Mouse (Mus musculus) neural tube, embryonic 15.5 days (tissue): ENCODE data around the gene Tmem246. TPM values are rescaled to one million over a fixed set of nuclear protein-coding genes. Genes with fewer than 3 reads are reported as not detected.

Experiments
- ATAC-seq: fragments of 200-750 bp; cut with Nextera tagmentation; 2 replicates; pipeline ENCODE4 v1.8.0; 2017; ENCODE audit warnings: mild to moderate bottlenecking, moderate TSS enrichment, moderate library complexity; ENCODE audit not compliant: low FRiP score
- H3K27ac ChIP-seq: fragments of 300-500 bp; sonication (generic); replicated peaks from 2 replicates; pipeline ENCODE4 v1.5.1; 2015; ENCODE audit warnings: mild to moderate bottlenecking, inconsistent platforms
- H3K27me3 ChIP-seq: fragments of 300-500 bp; sonication (generic); replicated peaks from 2 replicates; pipeline ENCODE4 v1.6.1; 2015; ENCODE audit warnings: inconsistent platforms
- H3K36me3 ChIP-seq: fragments of 300-500 bp; sonication (generic); 2 replicates; pipeline ENCODE4 v1.6.1; 2015; ENCODE audit warnings: inconsistent platforms
- H3K4me1 ChIP-seq: fragments of 300-500 bp; sonication (generic); 2 replicates; pipeline ENCODE4 v1.6.1; 2015; ENCODE audit warnings: inconsistent platforms
- H3K4me2 ChIP-seq: fragments of 300-500 bp; sonication (generic); 2 replicates; pipeline ENCODE4 v1.6.1; 2015; ENCODE audit warnings: inconsistent platforms, mild to moderate bottlenecking, moderate library complexity
- H3K4me3 ChIP-seq: fragments of 300-500 bp; sonication (generic); replicated peaks from 2 replicates; pipeline ENCODE4 v1.5.1; 2015; ENCODE audit warnings: mild to moderate bottlenecking, inconsistent platforms
- H3K9ac ChIP-seq: fragments of 300-500 bp; sonication (generic); replicated peaks from 2 replicates; pipeline ENCODE4 v1.6.1; 2015; ENCODE audit warnings: mild to moderate bottlenecking, inconsistent platforms
- H3K9me3 ChIP-seq: fragments of 300-500 bp; sonication (generic); replicated peaks from 2 replicates; pipeline ENCODE4 v1.6.1; 2016; ENCODE audit warnings: inconsistent platforms
- WGBS: fragments of 180-500 bp; shearing (Covaris S2); methylation state at CpG from one replicate; pipeline ENCODE4 v1.1.7; 2015; ENCODE audit warnings: mixed read lengths; 5-methylcytosine and 5-hydroxymethylcytosine counted together
- polyA plus RNA-seq: library from polyadenylated mRNA; unstranded; fragments of >200 nt; fragmentation: Nextera tagmentation; extraction: Ambion mirVana; gene quantifications from 2 replicates; pipeline ENCODE4 v1.2.1, GENCODE M21; 2015

Gene Tmem246
- polyA plus RNA-seq, 1 experiment from 2014 or later, result 135 TPM

GRCm38 (mm10) chr4:49616924-49617323 lies 19.2 kb upstream of the Tmem246 start:
- no peak for ATAC-seq
- 90% methylated on average over 10 of the region's 10 CpGs for WGBS

GRCm38 (mm10) chr4:49605459-49605858 lies 7.8 kb upstream of the Tmem246 start:
- 83% methylated on average over 1 of the region's 1 CpGs for WGBS
- H3K4me1 ChIP-seq, result no peaks in the 10 kb centered on the region
- ATAC-seq, result no peak
- H3K27ac ChIP-seq, result no peak overlapping the region
- no peak overlapping the region for H3K4me3 ChIP-seq
- H3K9me3 ChIP-seq, result no peaks in the 10 kb centered on the region
- no peak overlapping the region for H3K4me2 ChIP-seq
- no peaks in the 10 kb centered on the region for H3K27me3 ChIP-seq
- no peaks in the 10 kb centered on the region for H3K36me3 ChIP-seq
- no peak overlapping the region for H3K9ac ChIP-seq

More at GRCm38 (mm10) chr4:49616924-49617323, 19.2 kb upstream of the Tmem246 start:
- H3K4me2 ChIP-seq, result no peak overlapping the region
- no peak overlapping the region for H3K9ac ChIP-seq
- no peaks in the 10 kb centered on the region for H3K36me3 ChIP-seq
- no peak overlapping the region for H3K4me3 ChIP-seq
- H3K9me3 ChIP-seq, result no peaks in the 10 kb centered on the region
- H3K27me3 ChIP-seq, result no peaks in the 10 kb centered on the region
- H3K4me1 ChIP-seq, result no peaks in the 10 kb centered on the region
- no peak overlapping the region for H3K27ac ChIP-seq

- no peaks in the 10 kb centered on the region for H3K4me1 ChIP-seq
- no peak overlapping the region for H3K9ac ChIP-seq
- H3K27ac ChIP-seq, result no peak overlapping the region
- no peaks in the 10 kb centered on the region for H3K9me3 ChIP-seq
- H3K4me3 ChIP-seq, result no peak overlapping the region
- ATAC-seq, result no peak
- WGBS, result 85% methylated on average over 5 of the region's 5 CpGs
- H3K27me3 ChIP-seq, result no peaks in the 10 kb centered on the region
- H3K4me2 ChIP-seq, result no peak overlapping the region
- H3K36me3 ChIP-seq, result no peaks in the 10 kb centered on the region
Observed at GRCm38 (mm10) chr4:49604616-49605015, 6.9 kb upstream of the Tmem246 start.

GRCm38 (mm10) chr4:49604016-49604546 lies 6.4 kb upstream of the Tmem246 start:
- no peak overlapping the region for H3K27ac ChIP-seq
- H3K27me3 ChIP-seq, result no peaks in the 10 kb centered on the region
- no peaks in the 10 kb centered on the region for H3K9me3 ChIP-seq
- no peak overlapping the region for H3K4me2 ChIP-seq
- ATAC-seq, result no peak
- no peak overlapping the region for H3K4me3 ChIP-seq
- WGBS, result 47% methylated on average over 1 of the region's 1 CpGs
- no peaks in the 10 kb centered on the region for H3K36me3 ChIP-seq
- H3K9ac ChIP-seq, result no peak overlapping the region
- H3K4me1 ChIP-seq, result no peaks in the 10 kb centered on the region

- Histone ChIP-seq H3K4me1 (peaks cover under 1% of the 10 kb centered on the region), H3K4me3 (no peak overlapping the region)
- 90% methylated on average over 2 of the region's 2 CpGs for WGBS
Observed at GRCm38 (mm10) chr4:49603161-49603560, 5.5 kb upstream of the Tmem246 start.

GRCm38 (mm10) chr4:49596846-49597182 lies 862 bp downstream of the Tmem246 start:
- H3K4me3 ChIP-seq, result peak overlapping the region; percentile 74
- H3K27ac ChIP-seq, result peak overlapping the region; percentile 95
- H3K4me2 ChIP-seq, result peak overlapping the region; percentile 76
- H3K36me3 ChIP-seq, result no peaks in the 10 kb centered on the region
- H3K9me3 ChIP-seq, result no peaks in the 10 kb centered on the region
- H3K9ac ChIP-seq, result peak overlapping the region; percentile 90
- peak; percentile 32 for ATAC-seq
- under 1% methylated on average over 20 of the region's 20 CpGs for WGBS
- no peaks in the 10 kb centered on the region for H3K27me3 ChIP-seq
- H3K4me1 ChIP-seq, result peaks cover 17% of the 10 kb centered on the region

More at GRCm38 (mm10) chr4:49603161-49603560, 5.5 kb upstream of the Tmem246 start:
- Histone ChIP-seq H3K27ac (no peak overlapping the region), H3K36me3 (no peaks in the 10 kb centered on the region), H3K27me3 (no peaks in the 10 kb centered on the region), H3K4me2 (no peak overlapping the region), H3K9ac (no peak overlapping the region), H3K9me3 (no peaks in the 10 kb centered on the region)
- no peak for ATAC-seq

- H3K9me3 ChIP-seq, result no peaks in the 10 kb centered on the region
- peaks cover 18% of the 10 kb centered on the region for H3K36me3 ChIP-seq
- peaks cover 16% of the 10 kb centered on the region for H3K4me1 ChIP-seq
- H3K9ac ChIP-seq, result no peak overlapping the region
- H3K27me3 ChIP-seq, result no peaks in the 10 kb centered on the region
- H3K4me3 ChIP-seq, result no peak overlapping the region
- no peak overlapping the region for H3K27ac ChIP-seq
- 85% methylated on average over 2 of the region's 2 CpGs for WGBS
- ATAC-seq, result no peak
- no peak overlapping the region for H3K4me2 ChIP-seq
Observed at GRCm38 (mm10) chr4:49590152-49590551, 7.5 kb downstream of the Tmem246 start.

GRCm38 (mm10) chr4:49586811-49587210 lies 10.9 kb downstream of the Tmem246 start:
- Histone ChIP-seq H3K4me1 (peaks cover 12% of the 10 kb centered on the region), H3K36me3 (peaks cover 29% of the 10 kb centered on the region), H3K27ac (no peak overlapping the region), H3K9ac (no peak overlapping the region), H3K9me3 (no peaks in the 10 kb centered on the region), H3K4me2 (no peak overlapping the region), H3K27me3 (no peaks in the 10 kb centered on the region), H3K4me3 (no peak overlapping the region)
- WGBS, result 91% methylated on average over 10 of the region's 10 CpGs
- ATAC-seq, result no peak

- Histone ChIP-seq H3K9ac (no peak overlapping the region), H3K27ac (peak overlapping the region; percentile 61), H3K27me3 (no peaks in the 10 kb centered on the region), H3K4me3 (no peak overlapping the region), H3K4me1 (peaks cover 9% of the 10 kb centered on the region), H3K36me3 (peaks cover 32% of the 10 kb centered on the region), H3K9me3 (no peaks in the 10 kb centered on the region), H3K4me2 (no peak overlapping the region)
- ATAC-seq, result peak; percentile 40; the same call in 1 of the 2 replicates
- 82% methylated on average over 7 of the region's 7 CpGs for WGBS
Observed at GRCm38 (mm10) chr4:49585524-49586101, 12.1 kb downstream of the Tmem246 start.

- no peak for ATAC-seq
- WGBS, result 53% methylated on average over 14 of the region's 14 CpGs
- no peak overlapping the region for H3K4me2 ChIP-seq
Observed at GRCm38 (mm10) chr4:49583965-49584831, 13.5 kb downstream of the Tmem246 start.

GRCm38 (mm10) chr4:49581256-49581655 lies 16.4 kb downstream of the Tmem246 start:
- no peaks in the 10 kb centered on the region for H3K9me3 ChIP-seq
- no peak for ATAC-seq

More at GRCm38 (mm10) chr4:49583965-49584831, 13.5 kb downstream of the Tmem246 start:
- Histone ChIP-seq H3K4me1 (peaks cover 9% of the 10 kb centered on the region), H3K27me3 (no peaks in the 10 kb centered on the region), H3K9me3 (no peaks in the 10 kb centered on the region), H3K27ac (0 out of 2 replicates have a peak overlapping the region, but pooled peaks have one; percentile 56), H3K36me3 (peaks cover 32% of the 10 kb centered on the region), H3K4me3 (no peak overlapping the region), H3K9ac (no peak overlapping the region)

GRCm38 (mm10) chr4:49572194-49572593 lies 25.5 kb downstream of the Tmem246 start:
- no peaks in the 10 kb centered on the region for H3K4me1 ChIP-seq
- no peaks in the 10 kb centered on the region for H3K9me3 ChIP-seq
- H3K9ac ChIP-seq, result no peak overlapping the region
- no peak overlapping the region for H3K4me3 ChIP-seq
- no peaks in the 10 kb centered on the region for H3K36me3 ChIP-seq
- no peak overlapping the region for H3K27ac ChIP-seq
- WGBS, result 90% methylated on average over 4 of the region's 4 CpGs
- no peak for ATAC-seq
- H3K27me3 ChIP-seq, result no peaks in the 10 kb centered on the region
- no peak overlapping the region for H3K4me2 ChIP-seq

More at GRCm38 (mm10) chr4:49581256-49581655, 16.4 kb downstream of the Tmem246 start:
- Histone ChIP-seq H3K4me1 (peaks cover 8% of the 10 kb centered on the region), H3K27me3 (no peaks in the 10 kb centered on the region), H3K9ac (no peak overlapping the region), H3K27ac (no peak overlapping the region), H3K36me3 (peaks cover 24% of the 10 kb centered on the region), H3K4me2 (no peak overlapping the region), H3K4me3 (no peak overlapping the region)
- WGBS, result 39% methylated on average over 4 of the region's 4 CpGs
